Mouse (Mus musculus) gonadal fat pad, adult 2 months (tissue): Measurements from ENCODE around the gene Dhx15. TPM values are rescaled to one million over a fixed set of nuclear protein-coding genes. Genes with fewer than 3 reads are reported as not detected.
A peak's percentile ranks its signal among the peaks of the same experiment; 100 is the strongest.
"Not testable (repeated sequence)": the region's sequence is repeated elsewhere in the genome, so short reads cannot be mapped to it uniquely, and the experiment has no call there.

Experiments used
- DNase-seq: peaks from one replicate; pipeline ENCODE4 v3.0.0-alpha.2; 2012; ENCODE audit warnings: low read depth
- polyA plus RNA-seq: library from polyadenylated mRNA; depleted of rRNA; stranded (reverse); fragments of >200 nt; gene quantifications from 2 replicates; pipeline ENCODE4 v1.2.3, GENCODE M21; 2012; rRNA removed

The Dhx15 gene
- polyA plus RNA-seq: 40.4 and 45.4 TPM in 2 replicates

GRCm38 (mm10) chr5:52190371-52191179, at the start of gene Dhx15:
Gene Dhx15 (minus strand): TSS chr5:52190514.
- peak; percentile 55 for DNase-seq

GRCm38 (mm10) chr5:52238877-52239276, 48.6 kb upstream of the Dhx15 start:
- DNase-seq: no peak

DNA sequence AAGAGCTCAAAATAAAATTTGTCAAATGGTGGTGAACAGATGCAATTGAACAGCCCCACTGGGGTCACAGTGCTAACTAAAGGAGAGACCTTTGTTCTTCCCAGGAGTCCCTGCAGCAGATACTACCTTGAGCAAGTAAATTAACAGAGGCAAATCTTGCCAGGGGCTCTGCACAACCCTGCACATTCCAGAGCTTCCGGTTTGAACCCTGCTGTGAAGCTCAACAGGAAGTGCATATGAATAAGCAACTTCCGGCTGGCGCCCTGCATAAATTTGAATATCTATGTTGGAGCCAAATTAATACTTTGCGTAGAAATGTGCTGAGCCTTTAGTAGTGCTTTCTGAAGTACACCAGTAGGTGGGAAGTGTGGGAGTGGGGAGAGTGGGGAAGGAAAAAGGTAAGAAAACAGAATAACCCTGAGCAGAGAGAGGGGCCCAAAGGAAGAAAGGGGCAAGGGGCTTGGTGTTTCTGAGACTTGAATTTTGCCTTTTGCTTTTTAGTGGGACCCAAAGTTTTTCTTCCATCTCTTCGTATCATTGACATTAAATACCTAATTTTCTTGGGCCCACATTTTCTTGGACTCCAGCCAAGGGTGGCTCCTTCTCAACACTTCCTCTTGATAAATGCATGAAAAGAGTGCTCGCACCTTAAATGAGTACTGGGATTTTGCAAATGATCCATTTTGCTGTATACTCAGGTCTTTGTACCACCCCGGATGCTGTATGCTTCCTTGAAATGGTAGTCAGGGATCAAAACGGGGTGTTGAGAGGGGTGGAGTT, 47.8 kb upstream of the Dhx15 start:
- no peak for DNase-seq

DNA sequence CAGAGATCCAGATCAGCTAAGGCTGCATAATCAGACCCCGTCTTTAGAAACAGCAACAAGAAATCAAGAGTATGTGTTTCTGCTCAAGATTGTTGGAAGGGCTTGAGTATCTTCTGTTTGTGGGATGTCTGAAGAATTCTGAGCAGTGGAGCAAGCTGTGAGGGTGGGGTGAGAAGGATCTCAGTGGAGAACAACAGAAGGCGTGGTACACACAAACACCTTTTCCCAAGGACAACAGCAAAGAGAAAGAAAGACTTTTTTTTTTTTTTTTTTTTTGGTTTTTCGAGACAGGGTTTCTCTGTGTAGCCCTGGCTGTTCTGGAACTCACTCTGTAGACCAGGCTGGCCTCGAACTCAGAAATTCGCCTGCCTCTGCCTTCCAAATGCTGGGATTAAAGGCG, 46.3 kb upstream of the Dhx15 start:
- not testable (repeated sequence) for DNase-seq

DNA sequence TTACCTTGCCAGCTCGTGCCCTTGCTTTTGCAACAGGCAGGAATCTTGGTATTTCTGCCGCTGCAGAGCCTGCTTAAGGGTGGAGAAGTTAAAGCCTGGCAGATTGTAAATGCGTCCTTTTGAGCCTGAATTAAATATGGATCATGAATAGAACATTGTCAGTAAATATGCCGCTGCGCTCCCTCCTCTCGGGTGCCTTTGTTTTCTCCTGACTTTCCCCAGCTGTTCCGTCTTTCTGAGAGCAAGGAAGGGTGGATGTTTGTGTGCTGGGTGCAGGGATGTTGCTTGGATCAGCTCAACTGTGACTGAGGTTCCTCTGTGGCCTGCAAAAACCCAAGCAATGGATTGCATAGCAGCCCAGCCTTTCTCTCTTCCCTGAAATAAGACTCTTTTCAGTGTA, 44.3 kb upstream of the Dhx15 start:
- no peak for DNase-seq

DNA sequence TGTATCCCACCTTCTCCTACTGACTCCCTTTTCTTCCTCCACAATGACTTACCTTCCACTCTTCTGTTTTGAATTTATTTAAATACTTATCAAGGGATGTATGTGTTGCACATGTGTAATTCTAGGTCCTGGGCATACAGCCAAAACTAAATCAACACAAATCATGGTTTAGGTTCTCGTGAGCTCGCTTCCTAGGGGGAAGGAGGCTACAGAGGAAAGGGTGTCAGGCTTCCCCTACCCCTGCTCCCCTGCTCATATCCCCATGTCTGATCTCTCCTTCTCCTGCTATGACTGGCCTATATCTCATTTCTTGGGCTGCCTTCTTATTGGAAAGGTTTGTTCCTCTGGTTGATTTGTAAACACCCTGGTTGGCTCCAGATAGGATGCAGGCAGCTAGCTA, 43.6 kb upstream of the Dhx15 start:
- no peak for DNase-seq

DNA sequence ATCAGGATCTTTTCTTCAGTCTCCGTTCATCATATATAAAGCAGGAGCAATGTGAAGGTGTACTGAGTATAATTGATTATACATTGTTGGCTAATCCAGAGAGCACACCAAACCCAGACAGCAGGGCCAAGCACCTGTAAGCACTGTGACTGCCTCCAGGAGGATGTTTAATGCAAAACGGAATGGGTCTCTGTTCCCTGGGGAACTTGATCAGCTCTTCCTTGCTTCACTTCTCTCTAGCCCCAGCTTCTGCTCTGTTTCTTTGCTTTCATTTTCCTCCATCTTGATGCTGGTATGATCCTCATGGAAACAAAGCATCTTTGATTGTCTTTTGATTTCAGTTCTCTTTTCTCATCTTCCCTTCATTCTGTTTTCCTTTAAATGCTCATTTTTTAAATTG, 42.3 kb upstream of the Dhx15 start:
- no peak for DNase-seq

DNA sequence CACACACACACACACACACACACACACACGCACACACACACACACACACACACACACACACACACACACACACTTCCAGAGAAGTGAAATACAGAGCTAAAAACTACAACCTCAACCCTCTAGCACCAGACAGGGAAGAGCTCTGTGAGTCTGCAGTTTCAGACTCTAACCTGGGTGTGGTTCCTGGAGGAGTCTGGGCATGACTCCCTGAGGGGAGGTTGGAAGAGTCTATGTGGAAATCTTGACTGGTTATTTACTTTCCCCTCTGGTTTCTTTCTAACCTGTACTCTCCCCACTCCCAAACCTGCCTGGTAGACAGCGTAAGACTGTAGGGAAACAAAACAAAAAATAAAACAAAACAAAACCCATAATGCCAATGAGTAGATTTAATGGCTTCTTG, 41.9 kb upstream of the Dhx15 start:
- no peak for DNase-seq

GRCm38 (mm10) chr5:52230466-52230865, 40.2 kb upstream of the Dhx15 start:
- no peak for DNase-seq

- no peak for DNase-seq
Observed at GRCm38 (mm10) chr5:52226677-52227076, 36.4 kb upstream of the Dhx15 start.

DNA sequence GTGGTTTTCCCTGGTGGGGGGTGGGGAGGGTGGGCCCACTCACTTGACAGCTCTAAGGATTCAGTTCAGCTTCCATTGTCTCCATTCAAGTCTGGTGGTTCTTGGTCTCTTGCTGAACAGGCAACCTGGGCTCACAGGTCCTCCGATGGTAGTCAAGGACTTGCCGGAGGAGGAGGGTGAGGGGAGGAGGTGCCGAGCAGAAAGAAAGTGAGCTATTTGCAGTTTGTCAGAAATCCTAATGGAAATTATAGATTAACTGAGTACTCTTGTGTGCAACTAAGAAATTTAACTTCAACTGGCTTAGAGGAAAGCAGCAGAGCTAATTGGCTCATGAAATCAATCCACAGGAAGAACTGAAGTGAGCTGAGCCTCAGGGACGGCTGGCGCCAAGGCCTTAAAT, 31.3 kb upstream of the Dhx15 start:
- no peak for DNase-seq

- no peak for DNase-seq
Observed at GRCm38 (mm10) chr5:52220013-52220804, 29.9 kb upstream of the Dhx15 start.

DNA sequence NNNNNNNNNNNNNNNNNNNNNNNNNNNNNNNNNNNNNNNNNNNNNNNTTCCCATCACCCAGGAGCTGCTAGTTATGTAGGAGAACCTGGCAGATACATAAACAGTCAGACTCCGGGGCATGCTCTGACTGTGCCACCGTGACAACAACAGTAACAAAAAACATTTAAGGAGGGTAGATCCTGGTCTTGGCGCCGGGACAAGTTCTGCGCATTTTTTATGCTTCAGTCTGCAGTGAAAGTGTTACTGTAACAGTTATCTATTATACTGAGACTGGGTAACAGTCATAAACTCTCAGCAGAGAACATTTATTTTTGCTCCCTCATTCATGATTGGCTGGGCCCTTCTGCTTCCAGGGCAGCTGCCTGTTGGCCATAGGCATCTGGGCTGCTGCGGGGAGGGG, 27.9 kb upstream of the Dhx15 start:
- no peak for DNase-seq

DNA sequence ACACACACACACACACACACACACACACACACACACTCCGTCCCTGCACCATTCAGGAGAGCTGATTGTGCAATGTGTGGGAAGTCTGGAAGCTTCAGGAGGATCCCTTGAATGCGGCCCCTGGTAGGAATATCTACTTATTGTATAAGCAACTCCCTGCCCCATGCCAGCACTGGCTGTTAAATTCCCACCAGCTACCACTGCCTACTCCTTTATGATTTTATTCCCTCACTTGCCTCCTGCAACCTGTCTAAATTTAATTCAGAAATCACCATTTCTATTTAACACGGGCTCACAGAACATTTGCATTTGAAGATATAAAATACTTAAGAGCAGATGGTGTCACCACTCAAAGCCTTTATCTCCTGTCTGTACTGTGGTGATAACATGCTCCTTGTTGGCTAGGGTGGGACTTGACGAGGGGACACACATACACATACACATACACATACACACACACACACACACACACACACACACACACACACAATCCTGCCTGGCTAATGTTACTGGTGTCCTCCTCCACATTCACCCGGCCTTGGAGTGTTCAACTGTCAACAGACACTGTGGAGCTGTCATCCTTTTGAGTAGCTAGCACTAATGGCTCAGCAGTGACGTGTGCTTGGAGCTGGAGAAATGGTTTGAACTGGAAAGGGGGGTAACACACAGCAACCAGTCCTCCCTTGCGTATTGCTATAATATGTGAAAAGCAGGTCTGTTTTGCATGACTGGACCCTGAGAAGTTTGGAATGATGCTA, 23.0 kb upstream of the Dhx15 start:
- DNase-seq: no peak

DNA sequence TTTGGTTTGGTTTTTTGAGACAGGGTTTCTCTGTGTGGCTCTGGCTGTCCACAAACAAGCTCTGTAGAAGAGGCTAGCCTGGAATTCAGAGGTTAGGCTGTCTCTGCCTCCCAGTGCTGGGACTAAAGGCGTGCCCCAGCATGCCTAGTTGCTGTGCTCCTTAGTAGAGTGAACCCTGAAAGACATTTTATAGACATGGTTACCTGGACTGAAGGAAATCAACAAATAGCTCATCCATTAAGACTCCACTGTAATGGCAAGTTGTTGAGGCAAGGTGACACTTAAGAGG, 810 bp upstream of the Dhx15 start:
- no peak for DNase-seq

DNA sequence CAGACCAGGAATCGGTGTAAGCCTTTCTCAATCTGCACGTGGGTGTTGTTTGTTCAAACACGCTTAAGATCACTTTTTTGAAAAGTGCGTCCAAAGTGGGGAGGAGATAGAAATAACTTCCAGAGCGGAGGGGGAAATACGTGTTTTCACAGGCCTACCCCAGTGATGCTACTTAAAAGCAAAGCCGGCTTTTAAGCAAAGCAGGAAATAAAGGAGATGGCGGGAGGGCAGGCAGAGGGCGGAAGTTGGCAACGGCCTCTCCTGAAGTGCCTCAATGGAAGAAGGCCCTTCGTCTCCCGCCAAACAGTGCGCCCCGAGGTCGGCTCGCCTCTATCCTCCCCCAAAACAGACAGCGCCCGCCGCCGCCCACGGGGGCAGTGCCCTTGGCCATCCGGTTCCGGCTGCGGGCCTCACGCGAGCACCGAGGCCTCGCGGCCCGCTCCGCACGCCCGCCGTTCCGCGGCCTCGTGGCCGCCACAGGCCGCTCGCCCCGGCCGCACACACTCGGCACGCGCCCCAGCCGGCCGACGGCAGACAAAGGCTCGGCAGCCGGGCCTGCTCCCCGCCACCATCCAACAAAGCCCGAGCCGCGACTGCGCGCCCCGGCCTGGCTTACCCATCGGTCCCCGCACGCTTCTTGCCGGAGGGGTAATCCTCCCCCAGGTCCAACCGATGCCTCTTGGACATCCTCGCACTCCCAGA, 499 bp downstream of the Dhx15 start:
- DNase-seq: peak; percentile 22

DNA sequence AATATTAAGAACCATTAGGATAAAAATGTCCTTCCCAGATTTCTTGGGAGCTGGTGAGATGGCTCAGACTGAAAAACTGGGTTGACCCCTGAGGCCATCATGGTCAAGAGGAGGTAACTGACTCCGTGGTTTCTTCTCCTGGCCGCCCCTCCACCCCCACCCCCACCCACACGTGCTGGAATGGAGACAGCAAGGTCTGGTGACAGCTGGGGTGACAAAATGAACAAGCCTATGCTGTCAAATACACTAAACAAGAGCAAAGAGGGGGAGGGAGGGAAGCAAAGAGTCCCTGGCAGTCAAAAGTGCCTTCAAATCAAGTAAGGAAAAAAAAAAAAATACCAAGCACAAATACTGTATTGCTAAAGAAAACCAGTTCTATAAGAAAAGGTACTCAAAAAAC, 2.1 kb downstream of the Dhx15 start:
- no peak for DNase-seq

- no peak for DNase-seq
Observed at GRCm38 (mm10) chr5:52177326-52177725, 13.0 kb downstream of the Dhx15 start.

DNA sequence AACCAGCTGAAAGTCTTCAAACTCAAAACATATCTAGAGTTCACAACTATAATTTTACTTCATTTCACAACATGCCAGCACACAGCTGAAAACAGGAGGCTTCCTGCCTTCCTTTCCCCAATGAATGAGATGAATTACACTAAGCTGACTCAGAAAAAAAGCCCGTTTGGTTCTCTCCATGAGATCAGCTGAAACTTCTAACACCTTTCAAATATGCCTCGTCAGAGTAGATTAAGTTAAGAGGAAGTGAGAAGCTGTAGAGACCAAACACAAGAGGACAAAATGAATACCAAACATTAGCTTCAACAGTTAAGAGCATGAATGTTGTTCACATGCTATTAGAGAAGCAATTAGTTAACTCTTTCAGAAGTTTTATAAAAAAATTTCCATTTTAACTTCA, 21.8 kb downstream of the Dhx15 start:
- no peak for DNase-seq

GRCm38 (mm10) chr5:52149138-52149537, 41.2 kb downstream of the Dhx15 start:
- no peak for DNase-seq

GRCm38 (mm10) chr5:52147141-52147540, 43.2 kb downstream of the Dhx15 start:
- no peak for DNase-seq
